14 mouse cellular contexts compared by ENCODE assay signal in the genomic region with DNA sequence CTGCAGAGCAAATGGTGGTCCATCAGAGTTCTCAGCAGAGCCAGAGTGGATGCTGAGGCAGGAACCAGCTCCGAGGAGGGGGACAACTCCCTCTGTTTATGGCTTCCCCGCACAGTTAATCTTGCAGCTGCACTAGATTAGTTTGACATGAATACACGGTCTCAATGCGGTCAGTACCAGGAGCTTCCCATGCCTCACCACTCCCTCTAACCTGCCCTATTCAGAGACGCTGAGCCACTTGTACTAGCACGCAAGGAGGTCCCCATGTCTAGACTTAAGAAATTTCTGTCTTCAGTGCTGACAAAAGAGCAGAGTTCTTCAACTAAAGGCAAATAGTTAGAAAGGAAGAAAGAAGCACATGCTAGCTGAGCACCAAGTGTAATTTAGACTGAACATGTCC.
A peak's percentile ranks its signal among the peaks of the same experiment; 100 is the strongest.
DNase-seq lines count a peak whose midpoint lies in the region; ATAC-seq lines count a peak whose summit lies in the region.
"Had no signal": no experiment of that assay in that cellular context is flagged by ENCODE, and none has a peak within 500 bp of the region (broad histone marks: within the 10 kb centered on the region; RNA-seq: fewer than 3 reads in every experiment).

No protein-coding gene starts in this region.

- DNase-seq in forebrain, embryonic 11.5 days (ENCODE audit: low spot score) = no peak
- peak; percentile 24 for DNase-seq in Muller cell, postnatal 12 days (ENCODE audit: inconsistent ontology term)
- no peak for DNase-seq in adrenal gland, adult 8-10 months
- DNase-seq in right cerebral cortex, postnatal 4 days = no peak
- DNase-seq: cerebellum, postnatal 14 days; gastrocnemius, postnatal 36 days; kidney, postnatal 4 days; thymus, adult 18-20 months had no signal

- no peaks in the 10 kb centered on the region for H3K36me3 ChIP-seq in forebrain, embryonic 11.5 days (ENCODE audit: control insufficient read depth, insufficient read depth, low read length)
- H3K36me3 ChIP-seq in forebrain, embryonic 16.5 days (ENCODE audit: control insufficient read depth, insufficient read depth) = no peaks in the 10 kb centered on the region
- no peaks in the 10 kb centered on the region for H3K36me3 ChIP-seq in embryonic facial prominence, embryonic 13.5 days
- no peaks in the 10 kb centered on the region for H3K36me3 ChIP-seq in midbrain, embryonic 13.5 days
- H3K36me3 ChIP-seq: neural tube, embryonic 13.5 days had no signal

- no peak overlapping the region for H3K4me3 ChIP-seq in forebrain, embryonic 11.5 days (ENCODE audit: low read depth, low read length)
- H3K4me3 ChIP-seq in forebrain, embryonic 16.5 days (replicated peaks; ENCODE audit: low read length) = no peak overlapping the region
- no peak overlapping the region for H3K4me3 ChIP-seq in embryonic facial prominence, embryonic 13.5 days
- H3K4me3 ChIP-seq in midbrain, embryonic 13.5 days (replicated peaks) = no peak overlapping the region
- H3K4me3 ChIP-seq: neural tube, embryonic 13.5 days had no signal

- H3K9me3 ChIP-seq in forebrain, embryonic 11.5 days (ENCODE audit: control insufficient read depth, low read length) = no peaks in the 10 kb centered on the region
- no peaks in the 10 kb centered on the region for H3K9me3 ChIP-seq in forebrain, embryonic 16.5 days (ENCODE audit: control insufficient read depth, low read length)
- no peaks in the 10 kb centered on the region for H3K9me3 ChIP-seq in embryonic facial prominence, embryonic 13.5 days
- no peaks in the 10 kb centered on the region for H3K9me3 ChIP-seq in midbrain, embryonic 13.5 days
- H3K9me3 ChIP-seq: neural tube, embryonic 13.5 days had no signal

- H3K27ac ChIP-seq in forebrain, embryonic 11.5 days (ENCODE audit: low read depth, low read length) = no peak overlapping the region
- H3K27ac ChIP-seq in forebrain, embryonic 16.5 days (ENCODE audit: low read length) = no peak overlapping the region
- no peak overlapping the region for H3K27ac ChIP-seq in embryonic facial prominence, embryonic 13.5 days
- no peak overlapping the region for H3K27ac ChIP-seq in midbrain, embryonic 13.5 days
- H3K27ac ChIP-seq: liver, embryonic 14.5 days; neural tube, embryonic 13.5 days had no signal

- H3K4me1 ChIP-seq in forebrain, embryonic 11.5 days (replicated peaks; ENCODE audit: control insufficient read depth, insufficient read depth, low read length) = peaks cover 2% of the 10 kb centered on the region; the same call in 1 of the 2 replicates
- H3K4me1 ChIP-seq in forebrain, embryonic 16.5 days (replicated peaks; ENCODE audit: control insufficient read depth, insufficient read depth, low read length) = no peaks in the 10 kb centered on the region
- peaks cover 20% of the 10 kb centered on the region for H3K4me1 ChIP-seq in embryonic facial prominence, embryonic 13.5 days
- peaks cover 11% of the 10 kb centered on the region for H3K4me1 ChIP-seq in midbrain, embryonic 13.5 days (replicated peaks)

- WGBS in forebrain, embryonic 11.5 days = 5% methylated on average over 6 of the region's 6 CpGs
- 10% methylated on average over 6 of the region's 6 CpGs for WGBS in forebrain, embryonic 16.5 days
- 11% methylated on average over 6 of the region's 6 CpGs for WGBS in embryonic facial prominence, embryonic 13.5 days
- 10% methylated on average over 6 of the region's 6 CpGs for WGBS in midbrain, embryonic 13.5 days

- ATAC-seq in forebrain, embryonic 11.5 days (replicated peaks; ENCODE audit: low FRiP score) = peak; percentile 64; the same call in 1 of the 2 replicates
- ATAC-seq in forebrain, embryonic 16.5 days = no peak
- ATAC-seq in embryonic facial prominence, embryonic 13.5 days (ENCODE audit: insufficient number of reproducible peaks, insufficient read depth, low FRiP score, low TSS enrichment, low read depth) = 0 out of 2 replicates have a peak, but pooled peaks have one; percentile 43
- peak; percentile 45; the same call in 1 of the 2 replicates for ATAC-seq in midbrain, embryonic 13.5 days
- no peak for ATAC-seq in erythroid progenitor cell, adult 5-6 weeks (replicated peaks; ENCODE audit: low FRiP score, poor library complexity, severe bottlenecking)

- H3K4me2 ChIP-seq in forebrain, embryonic 11.5 days (ENCODE audit: low read depth, low read length, severe bottlenecking) = no peak overlapping the region
- no peak overlapping the region for H3K4me2 ChIP-seq in forebrain, embryonic 16.5 days (ENCODE audit: low read length)
- no peak overlapping the region for H3K4me2 ChIP-seq in embryonic facial prominence, embryonic 13.5 days
- H3K4me2 ChIP-seq in midbrain, embryonic 13.5 days (replicated peaks) = no peak overlapping the region
- H3K4me2 ChIP-seq: neural tube, embryonic 13.5 days had no signal

- no peak overlapping the region for H3K9ac ChIP-seq in forebrain, embryonic 11.5 days (ENCODE audit: low read length)
- H3K9ac ChIP-seq in forebrain, embryonic 16.5 days (replicated peaks; ENCODE audit: low read depth, low read length) = no peak overlapping the region
- no peak overlapping the region for H3K9ac ChIP-seq in embryonic facial prominence, embryonic 13.5 days
- no peak overlapping the region for H3K9ac ChIP-seq in midbrain, embryonic 13.5 days (replicated peaks)
- H3K9ac ChIP-seq: liver, embryonic 14.5 days; neural tube, embryonic 13.5 days had no signal

- H3K27me3 ChIP-seq in forebrain, embryonic 11.5 days (ENCODE audit: control insufficient read depth, insufficient read depth, low read length) = no peaks in the 10 kb centered on the region
- no peaks in the 10 kb centered on the region for H3K27me3 ChIP-seq in forebrain, embryonic 16.5 days (replicated peaks; ENCODE audit: control insufficient read depth, insufficient read depth, low read length)
- H3K27me3 ChIP-seq in embryonic facial prominence, embryonic 13.5 days = no peaks in the 10 kb centered on the region
- no peaks in the 10 kb centered on the region for H3K27me3 ChIP-seq in midbrain, embryonic 13.5 days
- H3K27me3 ChIP-seq: neural tube, embryonic 13.5 days had no signal

Comparison
In these comparisons a context has a peak if more than half of its experiments do, and no peak if none do; other contexts are left out.
1. ATAC-seq: peak in forebrain, embryonic 11.5 days (single experiment), embryonic facial prominence, embryonic 13.5 days (single experiment) and midbrain, embryonic 13.5 days (single experiment); none in forebrain, embryonic 16.5 days (single experiment) and erythroid progenitor cell, adult 5-6 weeks (single experiment).